Mouse (Mus musculus): ENCODE results near the gene Gm11214. TPM values are rescaled to one million over a fixed set of nuclear protein-coding genes. Genes with fewer than 3 reads are reported as not detected.

Gene Gm11214
- polyA plus RNA-seq, 1 experiment from 2014 or later: not detected

DNA sequence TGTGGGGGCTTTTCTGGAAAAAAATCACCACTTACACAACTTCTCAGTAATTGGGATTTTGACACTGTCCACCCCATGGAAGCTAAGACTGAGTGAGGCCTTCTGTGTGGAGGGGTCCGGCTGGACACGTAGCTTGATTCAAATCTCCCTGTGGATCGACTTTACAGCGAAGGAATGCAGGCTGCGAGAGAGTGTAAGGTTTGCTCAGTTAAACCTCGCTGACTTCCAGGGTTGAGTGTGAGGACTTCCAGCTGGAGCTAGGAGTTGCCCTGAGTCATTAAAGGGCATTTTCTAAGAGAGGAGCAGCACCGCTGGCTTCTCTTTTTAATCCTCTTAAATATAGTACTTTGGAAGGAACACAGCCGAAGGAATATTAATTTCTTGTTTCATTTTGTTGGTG, 24.2 kb upstream of the Gm11214 start:
- peak overlapping the region; percentile 15; the same call in 1 of the 2 replicates for H3K4me2 ChIP-seq (replicated peaks; ENCODE audit: low read depth, low read length)
- no peak overlapping the region for H3K4me3 ChIP-seq (ENCODE audit: low read length)
- peaks cover 10% of the 10 kb centered on the region; the same call in 1 of the 2 replicates for H3K4me1 ChIP-seq (ENCODE audit: insufficient read depth, low read length)
- H3K27ac ChIP-seq (ENCODE audit: low read length): peak overlapping the region; percentile 43; the same call in 1 of the 2 replicates
- no peaks in the 10 kb centered on the region for H3K36me3 ChIP-seq (ENCODE audit: insufficient read depth, low read length)
- no peaks in the 10 kb centered on the region for H3K9me3 ChIP-seq (ENCODE audit: low read length)
- no peaks in the 10 kb centered on the region for H3K27me3 ChIP-seq (ENCODE audit: insufficient read depth, low read length)
- ATAC-seq (ENCODE audit: low FRiP score, low TSS enrichment): peak; percentile 71
- 25% methylated on average over 8 of the region's 8 CpGs for WGBS
- peak overlapping the region; percentile 38; the same call in 1 of the 2 replicates for H3K9ac ChIP-seq (replicated peaks; ENCODE audit: low read length)

DNA sequence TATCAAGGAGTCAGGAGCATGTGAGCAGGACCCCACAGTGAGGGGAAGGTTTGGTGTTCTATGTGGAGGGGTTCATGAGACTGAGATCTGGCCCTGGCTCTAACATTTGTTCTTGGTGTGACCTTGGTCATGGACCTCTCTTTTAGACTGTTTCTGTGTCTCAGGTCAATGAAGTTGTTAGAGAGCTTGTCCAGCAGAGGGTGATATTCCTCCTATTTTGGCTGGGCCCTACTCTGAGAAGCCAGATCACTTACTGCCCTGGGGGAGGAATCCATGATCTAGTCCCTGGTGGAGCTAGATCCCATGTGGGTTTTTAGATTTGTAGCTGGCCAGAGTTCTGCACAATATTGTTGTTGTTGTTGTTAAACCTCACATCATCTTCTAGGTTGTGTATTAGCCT, 23.0 kb upstream of the Gm11214 start:
- peak; percentile 65 for ATAC-seq (ENCODE audit: low FRiP score, low TSS enrichment)
- no peaks in the 10 kb centered on the region for H3K9me3 ChIP-seq (ENCODE audit: low read length)
- H3K36me3 ChIP-seq (ENCODE audit: insufficient read depth, low read length): no peaks in the 10 kb centered on the region
- H3K27me3 ChIP-seq (ENCODE audit: insufficient read depth, low read length): no peaks in the 10 kb centered on the region
- no peak overlapping the region for H3K9ac ChIP-seq (replicated peaks; ENCODE audit: low read length)
- no peak overlapping the region for H3K27ac ChIP-seq (ENCODE audit: low read length)
- peaks cover 10% of the 10 kb centered on the region; the same call in 1 of the 2 replicates for H3K4me1 ChIP-seq (ENCODE audit: insufficient read depth, low read length)
- H3K4me2 ChIP-seq (replicated peaks; ENCODE audit: low read depth, low read length): no peak overlapping the region
- no peak overlapping the region for H3K4me3 ChIP-seq (ENCODE audit: low read length)

DNA sequence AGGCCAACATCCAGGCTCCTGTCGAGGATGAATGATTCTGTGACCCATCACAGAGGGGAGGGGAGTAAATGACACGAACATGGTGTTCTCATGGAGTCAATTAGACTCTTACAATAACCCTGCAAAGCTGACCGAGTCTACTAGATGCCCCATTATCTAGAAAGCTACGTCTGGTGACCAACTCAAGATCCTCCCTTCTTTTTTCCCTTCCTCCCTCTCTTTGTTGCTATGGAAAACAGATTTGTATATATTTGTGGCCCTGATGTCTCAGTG, 22.0 kb upstream of the Gm11214 start:
- ATAC-seq (ENCODE audit: low FRiP score, low TSS enrichment): no peak
- Histone ChIP-seq H3K4me2 (replicated peaks; ENCODE audit: low read depth, low read length) (no peak overlapping the region), H3K36me3 (ENCODE audit: insufficient read depth, low read length) (no peaks in the 10 kb centered on the region), H3K27me3 (ENCODE audit: insufficient read depth, low read length) (no peaks in the 10 kb centered on the region), H3K4me1 (ENCODE audit: insufficient read depth, low read length) (peaks cover 10% of the 10 kb centered on the region; the same call in 1 of the 2 replicates), H3K9me3 (ENCODE audit: low read length) (no peaks in the 10 kb centered on the region), H3K4me3 (ENCODE audit: low read length) (no peak overlapping the region), H3K27ac (ENCODE audit: low read length) (no peak overlapping the region), H3K9ac (replicated peaks; ENCODE audit: low read length) (no peak overlapping the region)
- 31% methylated on average over 4 of the region's 4 CpGs for WGBS

DNA sequence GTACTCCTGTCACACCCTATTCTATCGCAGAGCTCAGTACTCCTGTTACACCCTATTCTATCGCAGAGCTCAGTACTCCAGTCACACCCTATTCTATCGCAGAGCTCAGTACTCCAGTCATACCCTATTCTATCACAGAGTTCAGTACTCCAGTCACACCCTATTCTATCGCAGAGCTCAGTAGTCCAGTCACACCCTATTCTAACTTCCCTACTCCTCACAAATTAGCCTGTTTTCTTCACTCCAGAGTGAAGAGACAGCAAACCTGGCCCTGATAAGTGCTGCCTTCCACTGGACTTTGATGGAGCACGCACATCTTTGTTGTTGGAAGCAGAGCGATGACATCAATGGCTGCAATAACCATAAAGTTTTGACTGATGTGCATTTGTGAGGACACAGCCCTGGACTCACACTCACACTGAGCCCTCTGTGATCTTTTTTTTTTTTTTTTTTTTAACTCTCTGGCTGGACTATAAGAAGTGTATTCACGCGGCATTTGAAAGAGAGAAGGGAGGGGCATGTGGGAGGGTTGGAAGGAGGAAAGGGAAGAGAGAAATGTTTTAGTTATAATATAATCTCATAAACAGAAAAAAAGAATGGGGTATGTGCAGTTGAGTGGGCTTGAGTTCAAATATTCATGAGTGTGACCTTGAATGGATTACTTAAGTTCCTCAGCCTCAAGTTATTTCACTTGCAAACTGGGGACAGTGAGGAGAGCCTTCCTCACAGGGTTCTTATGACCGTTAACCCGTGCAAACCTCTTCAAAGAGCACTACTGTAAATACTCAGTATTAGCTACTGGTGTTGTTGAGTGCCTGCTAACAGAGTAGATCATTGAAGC, 21.5 kb upstream of the Gm11214 start:
- 70% methylated on average over 10 of the region's 10 CpGs for WGBS
- peaks cover 10% of the 10 kb centered on the region; the same call in 1 of the 2 replicates for H3K4me1 ChIP-seq (ENCODE audit: insufficient read depth, low read length)
- peak; percentile 66; the same call in 1 of the 2 replicates for ATAC-seq (ENCODE audit: low FRiP score, low TSS enrichment)

DNA sequence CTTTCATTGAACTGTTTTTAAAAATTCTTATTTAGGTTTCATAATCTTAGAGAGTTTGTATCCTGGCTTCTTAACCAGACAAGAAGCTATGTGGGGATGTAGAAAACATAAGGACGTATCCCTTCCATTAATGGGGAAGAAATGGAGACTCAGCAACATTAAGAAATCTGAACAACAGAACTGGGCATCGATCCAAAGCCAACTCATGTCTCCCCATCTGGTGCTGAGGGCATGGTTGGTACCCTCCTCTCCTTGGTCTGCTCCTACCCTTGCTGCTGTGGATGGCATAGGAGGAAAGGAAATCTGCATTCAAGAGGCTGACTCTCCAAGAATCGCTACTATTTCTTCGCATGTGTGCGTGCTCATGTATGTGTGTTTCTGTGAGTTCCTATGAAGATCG, 20.5 kb upstream of the Gm11214 start:
- H3K4me1 ChIP-seq (ENCODE audit: insufficient read depth, low read length): peaks cover 10% of the 10 kb centered on the region; the same call in 1 of the 2 replicates
- no peak overlapping the region for H3K9ac ChIP-seq (replicated peaks; ENCODE audit: low read length)
- WGBS: 91% methylated on average over 6 of the region's 6 CpGs
- ATAC-seq (ENCODE audit: low FRiP score, low TSS enrichment): no peak
- H3K36me3 ChIP-seq (ENCODE audit: insufficient read depth, low read length): no peaks in the 10 kb centered on the region
- no peak overlapping the region for H3K4me3 ChIP-seq (ENCODE audit: low read length)
- H3K4me2 ChIP-seq (replicated peaks; ENCODE audit: low read depth, low read length): no peak overlapping the region
- no peaks in the 10 kb centered on the region for H3K9me3 ChIP-seq (ENCODE audit: low read length)
- no peak overlapping the region for H3K27ac ChIP-seq (ENCODE audit: low read length)
- H3K27me3 ChIP-seq (ENCODE audit: insufficient read depth, low read length): no peaks in the 10 kb centered on the region

More for the DNA sequence above, 21.5 kb upstream of the Gm11214 start:
- Histone ChIP-seq H3K9ac (replicated peaks; ENCODE audit: low read length) (no peak overlapping the region), H3K4me3 (ENCODE audit: low read length) (no peak overlapping the region), H3K27ac (ENCODE audit: low read length) (no peak overlapping the region), H3K36me3 (ENCODE audit: insufficient read depth, low read length) (no peaks in the 10 kb centered on the region), H3K27me3 (ENCODE audit: insufficient read depth, low read length) (no peaks in the 10 kb centered on the region), H3K9me3 (ENCODE audit: low read length) (no peaks in the 10 kb centered on the region), H3K4me2 (replicated peaks; ENCODE audit: low read depth, low read length) (no peak overlapping the region)

DNA sequence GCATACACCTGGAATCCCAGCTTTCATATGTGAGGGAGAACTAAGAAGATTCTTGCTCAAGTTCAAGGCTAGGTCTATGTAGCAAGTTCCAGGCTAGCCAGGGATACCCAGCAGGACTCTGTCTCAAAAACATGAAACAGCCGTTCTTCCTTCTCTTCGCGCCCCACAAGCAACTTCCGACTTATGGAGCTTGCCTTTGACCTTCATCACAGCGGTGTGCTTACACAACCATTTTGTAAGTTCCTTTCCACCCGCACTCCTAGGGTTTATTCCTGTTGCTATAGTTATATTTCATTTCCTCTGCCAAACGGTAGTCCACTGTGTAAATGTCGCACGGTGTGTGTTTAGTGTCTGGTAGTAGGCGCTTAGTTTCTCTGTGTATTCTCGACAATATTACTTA, 19.9 kb upstream of the Gm11214 start:
- H3K4me2 ChIP-seq (replicated peaks; ENCODE audit: low read depth, low read length): no peak overlapping the region
- WGBS: 68% methylated on average over 11 of the region's 11 CpGs
- H3K4me3 ChIP-seq (ENCODE audit: low read length): no peak overlapping the region
- H3K27me3 ChIP-seq (ENCODE audit: insufficient read depth, low read length): no peaks in the 10 kb centered on the region
- no peak for ATAC-seq (ENCODE audit: low FRiP score, low TSS enrichment)
- H3K9me3 ChIP-seq (ENCODE audit: low read length): no peaks in the 10 kb centered on the region
- H3K36me3 ChIP-seq (ENCODE audit: insufficient read depth, low read length): no peaks in the 10 kb centered on the region
- H3K27ac ChIP-seq (ENCODE audit: low read length): no peak overlapping the region
- H3K9ac ChIP-seq (replicated peaks; ENCODE audit: low read length): no peak overlapping the region
- peaks cover 10% of the 10 kb centered on the region; the same call in 1 of the 2 replicates for H3K4me1 ChIP-seq (ENCODE audit: insufficient read depth, low read length)

DNA sequence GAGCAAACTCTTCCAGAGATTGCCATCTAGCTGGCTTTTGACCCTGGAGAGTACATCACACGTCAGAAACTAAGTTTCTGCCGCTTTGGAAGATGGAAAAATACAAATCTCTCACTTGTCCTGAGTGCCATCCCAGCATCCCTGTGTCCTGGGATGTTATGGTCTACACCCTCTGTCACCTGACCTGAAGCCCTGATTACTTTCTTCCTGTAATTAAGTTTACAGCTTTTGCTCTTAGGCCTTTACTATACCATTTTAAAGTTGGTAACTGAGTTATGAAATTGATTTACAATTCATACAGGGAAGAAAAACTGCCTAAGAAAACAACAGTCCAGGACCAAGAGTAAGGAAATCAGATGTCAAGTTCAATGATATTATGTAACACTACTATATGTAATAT, 19.3 kb upstream of the Gm11214 start:
- peaks cover 8% of the 10 kb centered on the region; the same call in 1 of the 2 replicates for H3K4me1 ChIP-seq (ENCODE audit: insufficient read depth, low read length)
- no peak overlapping the region for H3K9ac ChIP-seq (replicated peaks; ENCODE audit: low read length)
- no peak overlapping the region for H3K4me2 ChIP-seq (replicated peaks; ENCODE audit: low read depth, low read length)
- 74% methylated on average over 2 of the region's 2 CpGs for WGBS
- H3K27ac ChIP-seq (ENCODE audit: low read length): no peak overlapping the region
- H3K9me3 ChIP-seq (ENCODE audit: low read length): no peaks in the 10 kb centered on the region
- ATAC-seq (ENCODE audit: low FRiP score, low TSS enrichment): no peak
- no peaks in the 10 kb centered on the region for H3K27me3 ChIP-seq (ENCODE audit: insufficient read depth, low read length)
- H3K4me3 ChIP-seq (ENCODE audit: low read length): no peak overlapping the region
- no peaks in the 10 kb centered on the region for H3K36me3 ChIP-seq (ENCODE audit: insufficient read depth, low read length)

DNA sequence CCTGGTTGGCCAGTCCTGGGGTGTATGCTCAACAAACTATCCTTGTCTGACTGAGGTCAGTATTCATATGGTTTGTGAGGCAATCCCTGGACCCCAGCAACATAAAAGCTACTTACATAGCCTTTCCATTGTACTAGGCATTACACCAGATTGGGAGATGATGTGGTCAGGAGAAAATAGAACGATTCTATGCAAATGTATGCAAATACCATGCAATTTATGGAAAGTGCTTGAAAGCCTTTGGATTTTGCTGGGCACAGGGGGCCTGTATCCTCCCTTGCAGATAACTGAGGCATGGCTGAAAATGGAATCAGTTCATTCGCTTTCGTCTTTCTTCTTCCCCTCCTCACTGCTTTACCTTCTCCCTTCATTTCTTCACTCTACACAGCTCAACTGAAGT, 18.4 kb upstream of the Gm11214 start:
- H3K9me3 ChIP-seq (ENCODE audit: low read length): no peaks in the 10 kb centered on the region
- no peak overlapping the region for H3K4me3 ChIP-seq (ENCODE audit: low read length)
- no peak overlapping the region for H3K4me2 ChIP-seq (replicated peaks; ENCODE audit: low read depth, low read length)
- no peak overlapping the region for H3K27ac ChIP-seq (ENCODE audit: low read length)
- peaks cover 8% of the 10 kb centered on the region; the same call in 1 of the 2 replicates for H3K4me1 ChIP-seq (ENCODE audit: insufficient read depth, low read length)
- ATAC-seq (ENCODE audit: low FRiP score, low TSS enrichment): no peak
- no peaks in the 10 kb centered on the region for H3K36me3 ChIP-seq (ENCODE audit: insufficient read depth, low read length)
- no peak overlapping the region for H3K9ac ChIP-seq (replicated peaks; ENCODE audit: low read length)
- WGBS: 90% methylated on average over 3 of the region's 3 CpGs
- no peaks in the 10 kb centered on the region for H3K27me3 ChIP-seq (ENCODE audit: insufficient read depth, low read length)

DNA sequence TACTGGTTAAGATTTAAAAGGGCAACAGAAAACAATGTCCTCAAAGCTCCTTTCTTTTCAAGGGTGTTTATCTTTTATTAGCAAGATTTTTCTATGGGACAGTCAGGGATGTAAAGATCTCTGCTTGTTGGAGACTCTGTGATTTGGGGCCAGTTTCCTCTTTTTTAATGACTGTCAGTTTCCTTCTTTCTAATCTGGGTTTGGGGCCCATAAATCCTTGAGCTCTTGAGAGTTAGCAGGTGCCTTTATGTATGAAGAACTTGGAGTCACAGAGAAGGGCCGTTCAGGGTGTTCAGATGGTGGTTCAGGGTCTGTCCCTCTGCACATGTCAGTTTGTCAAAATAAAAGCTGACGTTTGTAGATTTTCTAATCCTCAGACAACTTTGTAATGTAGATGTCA, 11.9 kb upstream of the Gm11214 start:
- Histone ChIP-seq H3K9me3 (ENCODE audit: low read length) (no peaks in the 10 kb centered on the region), H3K4me3 (ENCODE audit: low read length) (no peak overlapping the region), H3K27me3 (ENCODE audit: insufficient read depth, low read length) (no peaks in the 10 kb centered on the region), H3K36me3 (ENCODE audit: insufficient read depth, low read length) (no peaks in the 10 kb centered on the region), H3K27ac (ENCODE audit: low read length) (no peak overlapping the region), H3K4me2 (replicated peaks; ENCODE audit: low read depth, low read length) (no peak overlapping the region), H3K4me1 (ENCODE audit: insufficient read depth, low read length) (no peaks in the 10 kb centered on the region), H3K9ac (replicated peaks; ENCODE audit: low read length) (no peak overlapping the region)
- no peak for ATAC-seq (ENCODE audit: low FRiP score, low TSS enrichment)
- 42% methylated on average over 2 of the region's 2 CpGs for WGBS

DNA sequence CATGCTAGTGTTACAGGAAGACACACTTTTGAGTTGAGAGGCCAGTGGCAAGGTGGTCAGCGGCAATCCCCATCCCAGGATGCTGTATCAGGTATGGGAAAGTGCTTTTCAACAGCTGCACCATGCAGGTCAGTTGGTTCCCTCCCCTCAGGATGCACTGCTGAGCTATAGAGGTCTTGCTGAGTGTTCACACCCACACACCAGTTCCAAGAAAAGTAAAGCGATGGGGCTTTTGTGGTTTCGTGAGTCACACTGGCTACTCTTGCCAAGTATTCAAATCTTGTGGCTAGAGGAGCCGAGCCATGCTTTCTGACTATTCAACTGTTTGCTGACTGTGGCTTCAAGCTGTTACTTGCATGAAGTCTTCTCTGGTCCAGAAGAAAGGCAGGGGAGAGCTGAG, 5.1 kb upstream of the Gm11214 start:
- WGBS: 76% methylated on average over 4 of the region's 4 CpGs
- Histone ChIP-seq H3K36me3 (ENCODE audit: insufficient read depth, low read length) (no peaks in the 10 kb centered on the region), H3K9ac (replicated peaks; ENCODE audit: low read length) (no peak overlapping the region), H3K4me1 (ENCODE audit: insufficient read depth, low read length) (no peaks in the 10 kb centered on the region), H3K27me3 (ENCODE audit: insufficient read depth, low read length) (no peaks in the 10 kb centered on the region), H3K9me3 (ENCODE audit: low read length) (no peaks in the 10 kb centered on the region), H3K4me2 (replicated peaks; ENCODE audit: low read depth, low read length) (no peak overlapping the region), H3K4me3 (ENCODE audit: low read length) (no peak overlapping the region), H3K27ac (ENCODE audit: low read length) (no peak overlapping the region)
- ATAC-seq (ENCODE audit: low FRiP score, low TSS enrichment): no peak
